Mouse (Mus musculus) layer of hippocampus, adult 18-20 months (tissue): ENCODE measurements around the gene Mmp2. TPM values are rescaled to one million over a fixed set of nuclear protein-coding genes. Genes with fewer than 3 reads are reported as not detected.
A peak's percentile ranks its signal among the peaks of the same experiment; 100 is the strongest.
"Not testable (repeated sequence)": the region's sequence is repeated elsewhere in the genome, so short reads cannot be mapped to it uniquely, and the experiment has no call there.

Experiments used
- DNase-seq, 2 experiments: peaks; one replicate each; pipeline ENCODE4 v3.0.0; 2022; ENCODE audit warnings: low spot score in 2 of 2
- total RNA-seq, 2 experiments: library from RNA; stranded (reverse); gene quantifications; 2 replicates each; pipeline ENCODE4 v1.2.3; 2021

The Mmp2 gene
- total RNA-seq, 2 experiments from 2014 or later, result 2.5 to 2.7 TPM

DNA sequence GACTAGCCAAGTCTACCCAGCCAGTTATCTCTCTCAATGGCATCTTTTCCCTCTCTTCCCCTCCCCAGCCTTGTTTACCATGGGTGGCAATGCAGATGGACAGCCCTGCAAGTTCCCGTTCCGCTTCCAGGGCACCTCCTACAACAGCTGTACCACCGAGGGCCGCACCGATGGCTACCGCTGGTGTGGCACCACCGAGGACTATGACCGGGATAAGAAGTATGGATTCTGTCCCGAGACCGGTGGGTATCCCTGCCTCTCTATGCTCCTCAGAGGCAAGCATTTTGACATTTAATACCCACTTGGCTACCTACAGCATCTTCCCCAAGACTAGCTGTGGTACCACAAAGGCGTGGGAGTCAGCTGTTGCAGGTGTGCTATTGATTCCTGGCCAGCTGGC is 8.8 kb downstream of the Mmp2 start:
- DNase-seq, result no peak

DNA sequence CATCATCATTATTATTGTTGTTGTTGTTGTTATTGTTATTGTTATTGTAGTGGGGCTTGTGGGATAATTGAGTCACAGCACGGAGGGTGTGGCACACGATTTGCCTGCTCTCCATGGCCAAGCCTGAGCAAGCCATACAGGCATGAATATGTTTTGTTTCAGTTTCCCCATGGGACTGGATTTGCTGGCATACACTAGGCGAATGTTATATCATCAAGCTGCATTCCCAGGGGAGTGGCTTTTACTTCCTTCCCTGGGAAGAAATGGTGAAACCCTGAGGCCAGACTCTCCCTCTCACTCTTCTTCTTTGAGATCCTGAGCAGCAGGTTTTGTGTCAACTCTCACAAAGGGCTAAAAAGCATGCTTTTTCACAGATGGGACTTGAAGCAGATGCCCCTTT is 11.5 kb downstream of the Mmp2 start:
- DNase-seq, result no peak

DNA sequence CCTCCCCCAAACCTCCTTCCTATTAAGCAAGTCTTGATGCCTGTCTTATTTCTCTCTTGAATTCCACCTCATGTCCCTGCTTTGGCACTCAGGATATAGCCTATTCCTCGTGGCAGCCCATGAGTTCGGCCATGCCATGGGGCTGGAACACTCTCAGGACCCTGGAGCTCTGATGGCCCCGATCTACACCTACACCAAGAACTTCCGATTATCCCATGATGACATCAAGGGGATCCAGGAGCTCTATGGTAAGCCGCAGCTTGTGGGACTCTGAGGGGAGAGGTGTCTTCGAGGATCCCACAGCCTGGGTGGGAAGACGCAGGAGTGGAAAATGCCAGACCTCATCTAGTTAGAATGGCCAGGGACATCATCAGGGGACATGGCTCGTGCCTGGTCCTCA is 12.1 kb downstream of the Mmp2 start:
- DNase-seq, result no peak

DNA sequence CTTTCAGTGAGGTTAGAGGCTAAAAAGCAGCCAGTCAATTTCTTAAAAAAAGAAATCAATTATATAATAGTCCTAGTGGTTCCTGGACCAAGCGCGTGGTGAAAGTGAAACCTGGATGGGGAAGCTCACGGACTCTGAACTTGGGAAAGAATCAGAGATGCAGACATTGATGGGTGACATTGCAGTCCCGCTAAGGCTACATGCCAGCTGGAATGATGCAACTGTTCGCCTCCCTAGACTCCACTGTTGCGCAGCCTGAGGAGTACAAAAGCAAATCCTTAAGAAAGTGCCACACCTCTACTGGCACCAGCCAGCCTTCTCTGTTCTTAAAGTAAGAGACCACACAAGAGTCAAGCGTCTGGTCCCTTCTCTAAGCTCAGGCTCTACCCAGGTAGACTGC is 12.8 kb downstream of the Mmp2 start:
- no peak for DNase-seq

DNA sequence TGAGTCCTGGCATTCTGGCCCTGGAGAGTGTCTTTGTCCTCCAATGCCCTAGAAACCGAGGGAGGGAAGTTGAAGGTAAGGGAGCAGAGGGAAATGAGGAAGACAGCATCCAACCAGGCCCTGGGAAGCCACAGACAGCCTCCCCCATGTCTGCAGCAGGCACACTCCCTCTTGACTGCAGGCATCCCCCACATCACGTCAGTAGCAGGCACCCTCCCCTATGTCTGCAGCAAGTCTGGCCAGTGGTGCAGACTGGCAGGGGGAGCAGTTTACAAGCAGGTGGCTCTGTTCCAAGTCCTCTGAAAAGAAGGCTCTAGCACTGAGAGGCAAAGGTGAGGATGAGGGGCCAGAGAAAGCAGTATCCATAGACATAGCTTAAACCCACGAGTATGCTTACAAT is 19.6 kb downstream of the Mmp2 start:
- DNase-seq, result peak in 1 of 2 experiments; percentile 17

DNA sequence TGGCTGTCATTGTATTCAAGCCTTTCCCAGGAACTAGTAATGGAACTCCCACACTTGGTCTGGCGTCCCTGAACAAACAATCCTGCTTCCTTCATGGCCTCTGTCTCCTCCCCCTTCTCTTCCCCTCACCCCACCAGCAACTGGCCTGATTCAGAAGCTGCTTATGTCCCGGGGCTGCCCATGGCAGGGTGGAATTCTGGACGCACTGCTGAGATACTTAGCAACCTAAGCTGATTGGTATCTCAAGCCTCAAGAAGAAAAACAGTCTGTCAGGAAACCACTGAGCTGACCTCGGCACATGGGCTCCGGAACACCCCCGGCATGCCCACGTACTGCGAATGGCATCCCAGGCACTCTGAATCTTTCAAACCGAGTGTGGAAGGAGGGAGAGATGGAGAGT is 20.2 kb downstream of the Mmp2 start:
- DNase-seq, result peak in 1 of 2 experiments; percentile 36

DNA sequence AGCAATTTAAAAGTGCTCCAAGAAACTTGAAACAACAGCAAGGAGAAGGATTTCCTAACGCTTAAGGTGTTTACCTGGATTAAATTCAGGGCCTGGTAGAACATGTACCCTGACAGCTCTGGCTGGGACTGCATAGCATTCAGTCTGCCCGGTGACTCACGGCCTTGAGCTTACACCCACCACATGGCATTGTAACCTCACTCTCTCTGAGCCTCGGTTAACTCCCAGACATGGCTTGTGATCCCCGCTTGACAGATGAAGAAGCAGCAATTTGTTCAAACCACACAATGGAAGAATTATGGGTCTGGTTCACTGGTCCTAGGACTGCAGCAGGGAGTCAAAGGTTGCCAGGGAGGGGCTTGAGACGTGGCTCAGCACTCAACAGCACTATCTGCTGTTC is 22.2 kb downstream of the Mmp2 start:
- no peak for DNase-seq

DNA sequence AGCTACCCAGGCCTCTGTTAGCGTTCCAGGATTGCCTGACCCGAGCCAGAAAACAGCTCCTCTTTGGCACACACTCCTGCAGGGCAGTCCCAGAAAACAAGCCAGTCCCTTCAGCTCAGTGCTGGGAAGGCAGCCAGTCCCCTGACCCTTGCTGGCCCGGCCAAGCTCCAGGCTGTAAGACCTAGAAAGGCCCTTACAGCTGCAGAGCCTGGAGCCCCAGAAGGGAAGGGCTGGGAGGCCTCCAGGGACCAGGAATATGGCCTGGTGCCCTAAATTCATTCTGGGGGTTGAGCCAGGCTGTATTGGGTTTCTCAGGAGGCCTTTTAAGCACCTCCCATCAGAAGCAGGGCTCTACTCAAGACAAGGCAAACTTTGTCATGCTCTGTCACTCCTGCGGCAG is 23.1 kb downstream of the Mmp2 start:
- peak; percentile 69 to 82 for DNase-seq

DNA sequence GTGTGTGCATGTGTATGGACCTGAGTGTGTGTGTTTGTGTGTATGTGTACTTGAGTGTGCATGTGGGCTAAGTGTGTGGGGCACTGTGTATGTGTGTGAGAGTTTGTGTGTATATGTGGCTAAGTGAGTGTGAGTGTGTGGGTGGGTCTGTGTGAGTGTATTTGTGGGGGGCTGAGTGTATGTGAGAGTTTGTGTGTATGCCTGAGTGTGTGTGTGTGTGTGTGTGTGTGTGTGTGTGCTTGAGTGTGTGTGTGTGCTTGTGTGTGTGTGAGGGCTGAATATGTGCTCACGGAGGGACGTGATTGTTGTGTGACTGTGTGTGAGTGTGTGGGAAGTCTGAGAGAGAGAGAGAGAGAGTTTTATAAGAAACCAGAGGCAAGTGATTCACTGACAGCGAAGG is 24.3 kb downstream of the Mmp2 start:
- DNase-seq, result no peak

DNA sequence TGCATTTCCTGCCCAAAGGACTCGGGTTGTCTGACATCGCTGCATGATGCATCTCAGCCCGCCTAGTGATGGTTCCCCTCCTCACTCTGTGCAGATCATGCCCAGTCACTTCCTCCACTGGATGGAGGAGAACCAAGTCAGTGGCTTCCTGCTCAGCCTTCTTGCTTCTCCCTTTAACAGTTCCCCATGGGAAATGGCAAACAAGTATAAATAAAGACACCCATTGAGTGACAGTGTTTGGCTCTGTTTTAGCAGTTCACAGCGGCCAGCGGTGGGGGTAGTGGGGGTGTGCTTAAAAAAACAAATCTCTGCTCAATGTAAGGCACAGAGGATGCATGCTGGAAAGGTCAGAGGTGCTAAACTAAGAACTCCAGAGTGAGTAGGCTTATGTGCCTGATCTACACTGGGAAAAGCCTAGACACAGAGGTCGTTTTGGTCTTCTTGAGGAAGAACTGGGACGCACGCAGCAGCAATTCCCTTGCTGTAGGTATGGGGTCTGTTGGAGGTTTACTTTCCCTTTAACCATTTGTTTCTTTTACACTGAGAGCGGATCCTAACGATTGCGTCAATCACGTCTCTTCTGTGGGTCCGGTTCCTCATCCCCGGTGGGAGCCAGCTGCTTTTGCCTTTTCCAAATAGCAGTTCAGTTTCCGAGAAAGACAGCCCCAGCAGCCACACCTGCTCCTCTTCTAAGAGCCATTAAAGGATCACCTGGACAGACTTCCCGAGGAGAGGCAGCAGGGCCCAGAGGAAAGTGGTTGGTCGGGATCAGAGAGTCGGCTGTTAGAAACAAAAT is 26.3 kb downstream of the Mmp2 start:
- no peak for DNase-seq

DNA sequence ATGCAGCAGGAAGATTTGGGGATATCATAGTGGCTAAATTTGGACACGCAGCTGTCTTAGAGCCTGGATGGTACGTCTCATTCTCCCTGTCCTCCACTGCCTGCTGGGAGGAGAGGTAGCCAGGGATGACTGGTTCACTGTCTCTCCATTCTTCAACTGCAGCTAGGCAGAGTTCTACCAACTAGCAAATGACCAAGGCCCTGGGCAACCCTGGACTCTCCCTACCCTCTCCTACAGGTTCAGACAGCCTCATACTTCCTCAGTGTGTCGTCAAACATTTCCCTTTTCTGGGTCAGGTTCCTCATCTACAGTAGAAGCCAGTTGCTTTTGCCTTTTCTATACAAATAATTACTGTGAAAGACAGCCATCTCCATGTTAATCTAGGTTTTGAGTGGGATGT is 27.6 kb downstream of the Mmp2 start:
- no peak for DNase-seq

DNA sequence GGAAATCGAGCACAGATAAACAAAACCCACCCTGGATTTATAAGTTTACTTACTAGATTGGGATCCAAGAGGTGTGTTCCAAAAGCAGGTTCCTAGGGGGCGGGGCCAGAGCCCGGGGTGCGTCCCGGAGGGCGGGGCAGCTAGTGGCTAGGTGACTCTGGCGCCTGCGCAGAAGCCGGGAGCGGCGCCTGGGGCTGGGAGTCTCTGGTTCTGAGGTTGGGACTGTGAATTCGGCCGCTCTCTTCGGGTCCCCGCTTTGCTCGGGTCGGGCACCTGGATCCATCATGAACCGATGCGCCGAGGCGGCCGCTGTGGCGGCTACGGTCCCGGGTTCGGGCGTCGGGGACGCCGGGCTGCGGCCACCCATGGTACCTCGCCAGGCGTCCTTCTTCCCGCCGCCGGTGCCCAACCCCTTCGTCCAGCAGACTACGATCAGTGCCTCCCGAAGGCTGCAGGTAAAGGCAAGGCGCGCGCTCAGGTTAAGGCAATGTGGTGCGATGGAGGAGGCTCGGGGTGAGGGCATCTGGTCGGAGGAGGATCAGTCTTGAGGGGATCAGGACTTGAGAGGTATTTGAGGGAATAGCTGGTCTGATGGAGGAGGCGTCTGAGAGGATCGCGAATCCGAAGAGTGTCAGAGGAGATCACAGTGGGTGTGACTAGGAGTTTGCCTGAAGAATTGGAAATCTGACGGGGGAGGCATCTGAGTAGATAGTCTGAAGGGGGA is 28.2 kb downstream of the Mmp2 start, which contains the start of gene Lpcat2:
Gene Lpcat2, plus strand, starts transcription at position 169 of the 724 bp plus-strand sequence.
- peak; percentile 74 to 85 for DNase-seq

DNA sequence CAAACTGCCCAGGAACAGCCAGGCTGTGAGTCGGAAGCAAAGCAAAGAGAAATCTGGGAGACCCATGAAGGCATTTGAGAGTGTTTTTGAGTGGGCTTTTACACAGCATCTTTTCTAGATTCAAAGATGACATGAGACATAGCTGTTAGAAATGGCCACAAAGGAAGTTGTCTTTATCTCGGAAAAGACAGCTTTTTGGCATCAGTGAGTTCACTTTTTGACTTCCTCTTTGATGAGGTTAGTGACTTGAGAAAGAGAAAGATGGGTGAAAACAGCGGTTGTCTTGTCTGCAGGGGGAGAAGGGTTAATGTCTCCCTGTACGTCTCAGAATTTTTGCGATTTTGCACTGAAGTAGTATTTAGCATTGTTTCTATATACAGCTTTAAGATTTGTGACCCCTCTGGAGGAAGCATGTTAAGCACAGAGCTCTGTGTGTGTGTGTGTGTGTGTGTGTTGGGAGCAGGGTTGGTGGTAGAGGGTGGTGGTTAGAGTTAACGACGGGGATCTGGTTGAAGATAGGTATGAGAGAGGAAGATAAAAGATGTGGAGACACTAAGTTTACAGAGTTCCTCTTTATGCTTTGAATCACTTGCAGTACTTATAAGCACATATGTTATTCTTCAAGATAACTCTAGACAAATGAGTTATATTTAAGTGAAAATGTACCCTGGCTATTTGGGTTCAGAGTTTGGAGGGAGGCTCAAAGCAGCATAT is 29.3 kb downstream of the Mmp2 start:
- no peak for DNase-seq

DNA sequence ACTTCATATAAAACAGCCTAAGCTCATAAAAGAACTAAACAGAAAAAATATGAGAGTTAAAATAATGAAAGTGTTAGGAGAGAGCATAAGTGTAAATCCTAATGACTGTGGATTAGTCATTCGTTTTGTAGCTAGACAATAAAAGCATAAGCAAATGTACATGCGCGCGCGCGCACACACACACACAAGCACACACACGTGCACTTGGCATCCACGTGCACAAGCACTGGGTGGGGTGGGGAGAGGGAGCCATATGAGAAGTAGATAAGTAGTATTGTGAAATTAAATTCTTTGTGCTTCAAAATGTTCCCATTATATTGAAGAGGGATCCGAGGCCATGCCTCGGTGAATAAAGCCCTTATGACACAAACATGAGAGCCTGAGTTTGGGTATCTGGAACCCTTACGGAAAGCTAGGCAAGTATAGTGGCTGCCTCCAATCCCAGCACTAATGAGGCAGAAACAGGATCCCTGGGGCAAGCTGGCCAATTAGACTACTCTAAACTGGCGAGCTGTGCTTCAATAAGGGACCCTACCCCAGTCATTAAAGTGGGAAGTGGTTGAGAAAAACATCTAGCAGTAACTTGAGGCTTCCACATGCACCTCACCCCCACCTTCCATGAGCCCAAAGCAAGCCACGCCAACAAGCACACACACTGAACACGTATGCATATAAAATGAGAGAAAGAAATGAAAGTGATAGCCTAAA is 31.5 kb downstream of the Mmp2 start:
- no peak for DNase-seq

DNA sequence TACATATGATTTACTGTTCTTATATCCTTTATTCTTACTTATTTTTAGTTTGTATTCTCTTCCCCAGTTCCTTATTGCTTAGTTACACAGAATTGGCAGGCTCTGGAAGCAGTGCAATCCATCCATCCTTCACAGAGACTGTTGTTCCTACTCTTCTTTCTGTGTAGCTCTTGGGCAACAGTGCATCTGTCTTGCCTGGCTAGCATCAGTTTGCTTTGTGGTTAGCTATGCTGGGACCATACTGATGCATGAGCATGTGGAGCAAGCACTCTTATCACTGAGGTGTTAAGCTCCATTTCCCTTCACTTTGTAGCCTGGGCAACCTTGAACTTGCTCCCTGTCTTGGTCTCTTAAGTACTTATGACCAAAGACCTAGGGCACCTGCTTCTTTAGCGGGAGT is 34.9 kb downstream of the Mmp2 start:
- no peak for DNase-seq

DNA sequence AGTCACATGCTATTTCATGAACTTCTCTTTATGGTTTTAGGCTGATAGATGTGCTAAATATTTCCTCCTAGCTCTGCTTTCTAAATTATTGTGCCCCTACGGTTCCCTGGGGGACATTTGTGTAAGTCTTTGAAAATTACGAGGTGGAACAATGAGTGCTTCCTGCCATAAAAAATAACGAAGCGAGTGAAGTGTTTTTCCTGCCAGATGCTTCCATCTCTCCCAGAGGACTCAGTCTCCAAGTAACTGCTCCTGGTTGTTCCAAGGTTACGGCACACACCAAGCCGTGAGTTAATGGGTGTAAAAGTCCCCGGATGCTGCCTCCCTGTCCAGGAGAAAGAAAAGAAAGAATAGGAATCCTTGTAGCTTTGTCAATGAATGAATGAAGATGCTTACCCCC is 43.2 kb downstream of the Mmp2 start:
- no peak for DNase-seq

DNA sequence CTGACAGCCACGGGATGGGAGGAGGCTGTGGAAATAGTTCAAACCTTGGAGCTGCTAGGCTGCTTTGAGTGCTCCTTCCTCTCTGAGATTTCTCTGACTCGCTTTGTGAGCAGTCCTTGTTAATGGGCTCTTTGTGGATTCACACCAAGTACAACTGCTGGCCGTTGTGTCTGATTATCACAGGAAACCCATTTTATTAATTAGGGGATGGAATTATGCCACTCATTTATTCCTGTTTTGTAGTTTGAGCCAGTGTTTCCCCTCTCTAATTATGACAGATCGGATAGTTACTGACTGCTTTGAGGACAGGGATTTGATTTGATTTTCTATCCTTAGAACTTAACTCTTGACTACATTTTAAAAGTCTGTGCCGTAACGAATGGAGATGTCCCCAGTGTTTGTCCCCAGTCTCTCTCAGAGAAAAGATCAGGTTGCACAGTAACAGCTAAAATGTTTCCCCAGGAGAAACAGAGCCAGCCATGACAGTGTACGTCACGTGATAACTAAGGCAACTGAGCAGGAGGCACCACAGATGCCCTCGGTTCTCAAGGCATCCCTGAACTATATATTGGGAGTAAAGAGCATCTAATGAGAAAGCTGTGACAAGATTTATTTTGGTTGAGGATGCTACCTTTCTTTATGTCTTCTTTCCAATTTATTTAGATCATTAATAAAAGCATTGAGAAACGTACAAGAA is 45.1 kb downstream of the Mmp2 start:
- DNase-seq, result no peak

DNA sequence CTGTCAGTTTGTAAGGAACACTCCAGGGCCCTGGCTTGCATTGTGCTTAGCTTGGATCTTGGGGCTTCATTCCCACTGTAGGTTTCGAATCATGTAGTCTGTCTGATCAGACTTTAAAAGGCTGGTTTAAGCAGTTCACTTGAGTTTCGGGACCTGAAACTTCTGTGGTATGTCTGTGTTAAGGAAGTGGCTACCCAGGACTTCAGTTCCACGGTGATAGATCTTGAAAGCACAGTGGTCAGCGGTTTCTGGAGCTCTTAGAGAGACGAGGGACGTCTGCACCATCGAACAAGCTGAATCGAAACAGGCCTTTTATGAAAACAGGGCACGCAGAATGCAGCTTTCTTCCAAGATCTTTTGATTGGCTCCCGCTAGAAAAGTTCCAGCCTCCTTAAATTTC is 48.7 kb downstream of the Mmp2 start:
- DNase-seq, result no peak

DNA sequence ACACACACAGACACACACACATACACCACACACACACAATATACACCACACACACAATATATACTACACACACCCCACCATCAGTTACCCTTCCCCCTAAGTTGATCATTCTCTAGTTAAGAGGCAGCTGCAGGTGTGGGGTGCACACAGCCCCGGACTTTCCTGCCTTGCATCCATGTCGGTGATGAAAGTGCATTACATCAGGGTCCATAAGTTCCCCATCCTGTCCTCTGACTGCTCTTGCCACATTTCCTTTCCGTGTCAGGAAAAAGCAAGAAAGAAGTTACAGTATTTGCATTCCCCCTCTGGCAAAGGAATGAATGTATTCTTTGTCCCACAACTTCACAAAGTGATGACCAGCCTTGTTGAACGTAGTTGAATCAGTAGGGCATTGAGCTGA is 54.2 kb downstream of the Mmp2 start:
- no peak for DNase-seq

DNA sequence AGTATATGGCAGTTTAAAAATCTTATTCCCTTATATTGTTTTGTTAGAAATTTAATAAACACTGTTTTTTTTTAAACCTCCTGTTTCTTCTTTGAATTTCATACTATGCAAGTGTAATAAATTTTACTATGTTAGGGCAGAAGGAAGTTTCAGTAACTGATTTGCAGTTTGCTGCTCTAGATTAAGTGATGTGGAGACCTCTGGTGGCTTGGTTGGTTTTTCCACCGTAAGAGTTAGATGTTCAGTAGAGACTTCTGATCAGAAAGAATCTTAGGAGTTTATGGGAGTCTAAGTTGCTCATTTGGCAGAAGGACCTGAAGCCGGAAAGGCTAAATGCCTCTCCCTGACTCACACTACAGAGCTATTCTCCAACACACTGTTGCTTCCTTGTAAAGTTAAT is 56.7 kb downstream of the Mmp2 start:
- peak in 1 of 2 experiments; percentile 65 for DNase-seq

DNA sequence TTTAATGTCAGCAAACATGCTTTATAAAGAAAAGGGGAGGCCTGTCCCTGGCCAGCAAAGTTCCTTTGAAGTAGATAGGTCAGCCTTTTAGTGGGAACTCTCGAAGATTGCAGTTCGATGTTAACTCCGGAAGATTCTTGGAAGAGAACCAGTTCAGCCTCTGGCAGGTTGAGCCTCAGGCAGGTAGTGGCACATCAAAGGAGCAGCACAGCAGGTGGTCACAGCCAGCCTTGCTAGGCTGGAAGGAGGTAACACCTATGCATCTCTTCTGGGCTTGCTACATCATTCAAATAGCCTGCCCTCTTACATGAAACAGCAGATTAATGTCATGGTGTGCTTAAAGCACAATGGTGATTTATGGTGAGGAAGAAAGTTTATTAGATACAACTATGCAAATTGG is 65.1 kb downstream of the Mmp2 start:
- not testable (repeated sequence) for DNase-seq
